Mouse (Mus musculus) layer of hippocampus, adult 9-10 months (tissue): Measurements from ENCODE around the gene Exo1.

Experiments
- DNase-seq: peaks from one replicate; pipeline ENCODE4 v3.0.0; 2022; ENCODE audit warnings: low spot score

The Exo1 gene

DNA sequence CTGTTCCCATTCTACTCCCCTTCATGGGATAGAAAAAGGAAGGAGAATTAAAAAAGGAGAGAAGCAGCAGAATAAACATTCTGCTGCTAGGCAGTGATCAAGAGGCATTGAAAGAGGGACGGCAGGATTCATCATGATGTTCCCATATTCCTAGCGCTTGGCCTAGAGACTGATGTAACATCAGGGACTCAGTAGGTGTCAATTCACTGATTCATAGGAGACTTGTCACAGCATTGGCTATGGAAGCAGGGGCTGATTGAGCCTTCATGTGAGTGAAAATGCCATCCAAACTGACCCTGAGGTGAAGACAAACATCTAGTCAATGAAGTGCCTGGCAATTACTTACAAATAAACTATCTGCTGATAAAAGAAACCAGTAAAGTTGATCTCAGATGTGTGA, 70.5 kb downstream of the Exo1 start:
- no peak for DNase-seq

DNA sequence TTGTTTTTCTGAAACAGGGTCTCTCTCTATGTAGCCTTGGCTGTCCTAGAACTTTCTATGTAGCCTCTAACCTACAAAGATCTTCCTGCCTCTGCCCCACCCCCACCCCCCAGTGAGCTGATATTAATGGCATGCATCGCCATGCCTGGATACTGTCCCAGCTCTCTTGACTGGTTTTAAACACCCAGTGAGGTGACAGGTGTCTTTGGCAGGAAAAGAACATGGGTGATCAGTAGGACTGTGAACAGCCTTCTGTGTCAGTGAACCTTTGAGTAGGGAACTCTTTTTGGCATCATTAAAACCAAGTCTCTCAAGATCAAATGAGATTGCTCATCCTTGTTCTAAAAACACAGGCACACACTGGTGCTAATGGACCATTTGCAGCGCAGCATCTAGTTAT, 81.4 kb downstream of the Exo1 start:
- no peak for DNase-seq
